Mouse (Mus musculus) CD8-positive naive resting alpha-beta T cell, adult 2 months (primary cell): Measurements from ENCODE around the gene Strn4.

Source experiments
- DNase-seq, 2 experiments: peaks; one replicate each; pipeline ENCODE4 v3.0.0; 2022; ENCODE audit warnings: low read depth in 2 of 2, low spot score in 2 of 2

Strn4 gene

DNA sequence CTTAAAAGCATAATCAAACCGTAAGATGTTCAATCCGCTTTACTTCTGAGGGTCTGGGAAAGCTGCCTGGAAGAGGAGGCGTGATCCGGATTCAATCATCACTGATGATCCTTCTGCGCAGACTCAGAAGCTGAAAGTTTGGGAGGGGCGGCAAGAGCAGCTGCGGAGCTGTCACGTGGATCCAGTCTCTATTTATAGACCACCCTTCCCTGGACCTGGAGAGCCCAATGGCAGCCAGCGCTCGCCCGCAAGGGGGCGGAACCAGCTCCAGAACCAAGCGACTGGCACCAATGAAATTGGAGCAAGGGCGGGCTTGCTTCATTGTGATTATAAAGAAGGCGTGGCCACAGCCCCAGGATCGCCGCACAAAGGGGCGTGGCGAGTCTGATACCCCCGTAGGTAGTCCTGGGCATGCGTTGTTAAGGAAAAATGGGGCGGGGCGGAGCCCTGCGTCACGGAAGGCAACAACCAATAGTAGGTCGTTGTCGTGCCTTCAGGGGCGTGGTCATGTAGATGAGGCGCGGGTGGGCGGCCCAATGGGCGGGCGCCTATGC lies 59.1 kb downstream of the Strn4 start:
- peak; percentile 87 to 89 for DNase-seq

DNA sequence AGATGAGACGGTGACA lies 59.4 kb downstream of the Strn4 start, which contains the start of gene Dact3:
Gene Dact3, plus strand, starts transcription at position 8 of the 16 bp plus-strand sequence.
- no peak for DNase-seq

GRCm38 (mm10) chr7:16875326-16875725 lies 59.6 kb downstream of the Strn4 start:
- DNase-seq, result no peak

DNA sequence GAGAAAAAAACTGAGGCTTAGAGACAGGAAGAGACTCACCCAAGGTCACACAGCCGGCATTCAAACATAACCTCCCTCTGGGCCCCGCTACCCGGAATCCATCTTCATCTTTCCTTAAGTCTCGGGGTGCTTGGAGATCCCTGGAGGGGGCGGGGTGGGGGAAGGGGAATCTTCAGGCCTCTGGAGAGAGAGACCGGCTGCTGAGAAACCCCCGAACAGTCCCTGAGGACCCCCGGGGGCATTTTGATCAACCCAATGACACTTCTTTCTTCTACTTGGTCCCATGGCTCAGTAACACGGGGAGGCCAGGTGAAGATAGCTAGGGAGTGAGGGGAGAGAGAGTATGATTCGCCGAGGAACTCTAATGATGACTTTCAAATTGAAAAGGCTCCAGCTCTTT lies 60.3 kb downstream of the Strn4 start:
- DNase-seq, result no peak

DNA sequence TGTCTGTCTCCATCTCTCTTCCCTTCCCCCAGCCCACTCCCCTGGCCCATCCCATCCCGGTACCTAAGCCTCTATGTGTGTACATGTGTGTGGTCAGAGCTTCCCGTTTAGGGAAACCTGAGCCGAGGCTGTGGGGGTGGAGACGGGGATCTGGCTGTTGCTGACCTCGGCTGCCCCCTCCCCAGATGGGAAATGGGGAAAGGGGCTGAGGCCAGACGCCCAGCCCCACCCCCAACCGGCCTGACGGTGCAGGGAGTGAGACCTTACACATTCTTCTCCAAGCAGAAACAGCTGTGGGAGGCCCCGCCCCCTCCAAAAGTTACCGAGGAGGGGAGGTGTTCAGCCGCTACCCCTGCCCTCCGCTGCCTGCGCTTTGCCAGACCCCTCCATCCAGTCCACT lies 60.9 kb downstream of the Strn4 start:
- no peak for DNase-seq

DNA sequence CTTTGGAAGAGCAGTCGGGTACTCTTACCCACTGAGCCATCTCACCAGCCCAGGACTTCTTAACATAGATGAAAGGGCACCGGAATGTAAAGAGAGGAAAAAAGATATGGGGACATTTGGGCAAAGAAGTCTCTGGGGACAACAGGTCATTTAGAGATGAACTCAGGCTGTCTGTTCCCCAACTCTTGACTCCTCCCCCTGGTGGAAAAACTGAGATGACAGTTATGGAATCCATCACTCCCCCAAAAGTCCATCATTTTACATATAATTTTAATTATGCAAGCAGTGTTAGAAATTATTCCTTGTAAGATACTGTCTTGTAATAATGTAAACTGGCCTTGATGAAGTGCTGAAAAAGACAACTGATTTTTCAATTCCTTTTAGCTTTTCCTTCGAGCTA lies 62.0 kb downstream of the Strn4 start:
- no peak for DNase-seq

- DNase-seq, result no peak
Observed at GRCm38 (mm10) chr7:16879796-16880547, 64.3 kb downstream of the Strn4 start.

DNA sequence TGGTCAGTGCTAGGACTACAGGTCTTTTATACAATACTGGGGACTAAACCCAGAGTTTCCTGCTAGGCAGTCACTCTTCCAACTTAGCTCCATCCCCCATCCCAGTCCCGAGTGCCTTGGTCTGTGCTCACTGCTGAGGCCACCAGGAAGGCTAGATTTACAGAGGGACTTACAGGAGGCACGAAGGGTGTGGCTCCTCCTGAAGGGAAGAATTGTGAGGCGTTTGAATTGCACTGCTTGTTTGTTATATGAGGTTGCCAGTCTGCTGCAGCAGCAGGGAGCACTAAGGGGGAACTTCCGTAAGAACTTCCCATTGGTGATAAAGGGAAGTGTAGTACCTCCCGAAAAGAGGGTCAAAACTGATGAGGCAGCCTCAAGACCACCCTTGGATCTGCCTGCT lies 64.9 kb downstream of the Strn4 start:
- DNase-seq, result no peak

GRCm38 (mm10) chr7:16883162-16883561 lies 67.5 kb downstream of the Strn4 start:
- no peak for DNase-seq

DNA sequence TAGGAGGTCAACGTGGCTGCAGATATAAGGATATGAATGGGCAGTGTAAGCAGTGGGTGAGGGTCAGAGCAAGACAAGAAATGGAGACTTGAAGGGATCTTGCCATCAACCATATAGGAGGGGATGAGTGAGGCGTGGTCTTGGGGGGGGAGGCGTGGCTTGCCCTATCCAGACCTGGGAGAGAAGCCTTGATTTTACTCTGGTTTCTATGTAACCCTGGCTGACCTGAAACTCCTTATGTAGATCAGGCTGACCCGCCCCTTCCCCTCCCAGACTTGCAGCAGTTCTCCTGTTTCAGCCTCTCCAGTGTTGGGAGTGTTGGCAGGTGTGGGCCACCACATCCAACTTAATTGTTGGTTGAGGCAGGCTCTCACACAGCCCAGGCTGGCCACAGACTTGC lies 68.6 kb downstream of the Strn4 start:
- no peak for DNase-seq

DNA sequence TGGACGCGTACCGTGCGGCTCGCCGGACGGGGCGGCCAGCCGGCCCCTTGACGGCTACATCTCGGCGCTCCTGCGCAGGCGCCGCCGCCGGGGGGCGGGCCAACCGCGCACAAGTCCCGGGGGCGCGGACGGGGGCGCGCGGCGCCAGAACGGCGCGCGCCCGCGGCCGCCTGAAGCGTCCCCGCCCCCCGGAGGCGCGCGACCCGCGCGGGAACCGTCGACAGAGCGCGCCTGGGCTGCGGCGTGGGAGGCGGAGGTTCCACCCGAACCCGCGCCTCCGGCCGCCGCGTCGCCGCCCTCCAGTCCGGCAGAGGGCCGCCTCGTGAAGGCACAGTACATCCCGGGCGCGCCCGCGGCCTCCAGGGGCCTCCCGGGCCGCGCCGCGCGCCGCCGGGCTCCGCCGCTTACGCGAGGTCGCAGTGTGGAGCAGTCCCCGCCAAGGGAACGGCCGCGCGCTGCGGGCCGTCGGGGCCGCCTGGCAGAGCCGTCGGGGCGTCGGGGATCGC lies 69.6 kb downstream of the Strn4 start:
- no peak for DNase-seq

GRCm38 (mm10) chr7:16885905-16886304 lies 70.2 kb downstream of the Strn4 start:
- DNase-seq, result no peak
